Mouse (Mus musculus) thymus, postnatal 14 days (tissue): ENCODE results near the gene Peli1.

Experiments used
- DNase-seq: peaks from one replicate; pipeline ENCODE4 v3.0.0; 2021

Gene Peli1

DNA sequence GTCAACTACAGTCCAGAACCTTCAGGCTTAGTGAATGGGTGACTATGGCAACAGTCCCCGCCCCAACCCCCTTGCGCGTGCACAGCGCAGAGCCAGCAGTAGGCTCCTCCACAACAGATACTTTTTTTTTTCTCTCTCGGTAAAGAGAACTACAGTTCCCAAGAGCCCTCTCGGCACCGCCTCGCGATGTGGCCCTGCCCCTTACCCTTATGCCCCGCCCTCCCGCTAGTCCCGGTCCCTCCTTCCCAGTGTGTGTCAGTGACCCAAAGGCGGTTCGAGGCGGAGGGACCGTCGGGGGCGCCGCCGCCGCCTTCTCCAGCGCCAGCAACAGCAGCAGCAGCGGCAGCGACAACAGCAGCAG, at the start of gene Peli1:
TSS of gene Peli1 (plus strand) at position 225 of the 361 bp plus-strand sequence.
- DNase-seq: peak; percentile 97

DNA sequence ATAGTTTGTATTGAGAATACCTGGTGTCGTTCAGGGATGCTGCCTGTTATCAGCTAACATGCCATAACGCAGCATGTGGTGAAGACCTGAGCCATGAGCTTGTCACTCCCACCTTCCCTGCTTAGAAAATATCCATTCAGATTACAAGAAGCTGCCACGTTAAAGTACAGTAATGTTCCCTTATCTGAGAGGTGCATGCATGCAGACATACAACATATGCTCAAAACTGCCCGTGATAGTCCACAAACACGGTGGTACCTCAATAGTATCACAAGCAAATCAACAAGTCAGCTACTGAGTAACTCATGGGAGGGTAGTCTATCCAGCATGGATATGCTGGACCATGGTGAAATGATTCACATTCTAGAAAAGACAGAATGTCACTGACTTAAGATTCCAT, 48.5 kb upstream of the Peli1 start:
- no peak for DNase-seq

DNA sequence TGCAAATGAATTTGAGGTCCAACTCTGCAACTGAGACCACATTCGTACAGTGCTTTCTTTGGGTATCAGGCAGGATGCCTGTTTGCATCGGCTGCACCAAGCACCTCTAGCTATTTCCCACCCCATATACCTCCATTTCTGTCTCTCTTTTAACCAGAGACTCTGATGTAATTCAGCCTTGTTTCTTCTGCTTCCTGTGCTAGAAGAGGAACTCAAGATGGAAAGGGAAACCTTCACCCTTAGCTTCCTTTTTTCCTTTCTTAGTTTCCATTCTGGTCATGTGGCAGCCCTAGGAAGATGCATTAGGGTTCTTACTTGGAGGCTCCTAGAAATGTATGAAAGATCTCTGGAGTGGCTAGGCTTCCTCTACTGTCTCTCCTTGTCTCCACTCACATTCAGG, 44.9 kb upstream of the Peli1 start:
- no peak for DNase-seq

DNA sequence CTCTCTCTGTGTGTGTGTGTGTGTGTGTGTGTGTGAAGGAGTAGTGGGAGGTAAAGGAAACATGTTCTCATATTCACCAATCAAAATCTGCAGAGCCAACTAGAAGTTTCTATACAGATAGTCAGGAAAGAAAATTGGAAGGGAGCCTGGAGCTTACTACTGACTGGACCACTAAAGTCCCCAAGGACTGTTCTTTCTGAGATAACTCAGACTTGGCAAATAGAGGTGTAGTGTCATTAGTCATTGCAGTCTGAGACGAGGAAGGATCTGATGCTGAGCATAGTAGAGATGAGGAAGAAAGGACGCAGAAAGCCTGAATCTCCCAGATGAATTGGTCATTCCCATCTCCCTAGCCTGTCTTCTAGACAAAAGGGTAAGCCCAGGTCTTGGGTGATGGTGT, 43.2 kb upstream of the Peli1 start:
- no peak for DNase-seq

DNA sequence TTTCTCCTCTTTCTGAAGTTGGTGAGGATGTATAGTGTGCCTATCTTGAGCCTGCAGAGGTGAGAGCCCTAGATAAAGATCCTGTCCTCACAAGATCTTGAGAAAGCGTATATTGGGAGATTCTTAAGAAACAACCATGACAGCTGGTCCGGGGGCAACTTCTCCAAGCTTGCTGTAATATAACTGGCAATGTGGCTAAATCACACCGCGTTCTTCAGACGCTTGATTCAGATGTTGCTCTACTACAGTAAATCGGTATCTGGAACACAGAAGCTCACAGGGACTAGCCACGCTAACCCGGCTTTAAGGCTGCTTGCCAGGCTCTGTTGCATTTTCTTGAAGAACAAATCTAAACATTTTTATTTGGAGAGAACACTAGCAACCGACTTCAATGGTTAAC, 39.4 kb upstream of the Peli1 start:
- no peak for DNase-seq

DNA sequence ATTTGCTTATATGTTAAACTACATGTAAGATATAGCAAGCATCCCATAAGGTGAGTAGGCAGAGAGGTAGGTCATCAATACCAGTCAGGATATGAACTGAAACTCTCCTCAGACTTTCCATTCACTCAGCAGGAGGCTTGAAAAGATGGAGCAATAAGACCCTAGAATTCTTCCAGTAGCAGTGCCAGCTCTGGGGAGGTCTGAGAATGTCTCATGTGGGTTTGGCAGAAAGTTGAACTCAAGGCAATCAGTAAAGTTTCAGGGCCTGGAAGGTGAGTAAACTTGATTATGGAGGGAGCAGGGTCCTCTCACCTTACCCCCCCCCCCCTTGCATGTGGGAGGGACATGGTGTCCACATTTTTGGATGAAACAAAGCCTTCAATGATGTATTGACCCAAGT, 36.5 kb upstream of the Peli1 start:
- DNase-seq: no peak

DNA sequence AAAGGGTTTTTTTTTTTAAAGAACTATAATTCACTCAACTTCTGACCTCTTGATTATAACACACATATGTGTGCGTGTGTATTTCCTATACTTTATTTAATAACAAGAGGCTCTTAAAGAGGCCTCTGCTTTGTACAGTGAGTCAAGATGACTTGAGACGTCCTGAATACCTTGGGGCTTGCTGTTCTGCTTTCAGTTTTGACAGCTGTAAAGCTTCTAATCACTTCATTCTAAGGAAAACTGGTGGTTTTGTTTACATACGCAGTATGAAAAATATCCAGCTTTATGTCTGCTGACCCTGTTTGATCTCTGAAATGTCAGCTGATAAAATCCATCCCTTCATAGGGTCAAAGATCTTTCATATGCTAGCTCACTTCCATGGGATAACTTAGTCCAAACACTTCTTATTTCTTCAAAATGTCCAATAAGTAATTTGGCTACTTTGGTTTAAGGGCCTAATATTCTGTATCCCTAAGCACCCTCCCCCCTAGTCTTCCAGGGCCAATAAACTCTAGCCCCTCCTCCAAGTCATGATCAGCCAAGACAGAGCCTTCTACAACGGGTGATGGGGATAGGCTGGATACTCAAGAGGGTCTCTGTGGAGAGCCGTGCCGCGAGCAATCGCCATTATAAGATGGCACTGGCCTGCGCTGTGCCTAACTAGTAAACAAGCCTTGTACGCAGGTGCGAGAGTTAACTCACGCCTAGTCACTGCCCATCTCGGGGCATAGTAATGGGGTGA, 34.8 kb upstream of the Peli1 start:
- DNase-seq: no peak

DNA sequence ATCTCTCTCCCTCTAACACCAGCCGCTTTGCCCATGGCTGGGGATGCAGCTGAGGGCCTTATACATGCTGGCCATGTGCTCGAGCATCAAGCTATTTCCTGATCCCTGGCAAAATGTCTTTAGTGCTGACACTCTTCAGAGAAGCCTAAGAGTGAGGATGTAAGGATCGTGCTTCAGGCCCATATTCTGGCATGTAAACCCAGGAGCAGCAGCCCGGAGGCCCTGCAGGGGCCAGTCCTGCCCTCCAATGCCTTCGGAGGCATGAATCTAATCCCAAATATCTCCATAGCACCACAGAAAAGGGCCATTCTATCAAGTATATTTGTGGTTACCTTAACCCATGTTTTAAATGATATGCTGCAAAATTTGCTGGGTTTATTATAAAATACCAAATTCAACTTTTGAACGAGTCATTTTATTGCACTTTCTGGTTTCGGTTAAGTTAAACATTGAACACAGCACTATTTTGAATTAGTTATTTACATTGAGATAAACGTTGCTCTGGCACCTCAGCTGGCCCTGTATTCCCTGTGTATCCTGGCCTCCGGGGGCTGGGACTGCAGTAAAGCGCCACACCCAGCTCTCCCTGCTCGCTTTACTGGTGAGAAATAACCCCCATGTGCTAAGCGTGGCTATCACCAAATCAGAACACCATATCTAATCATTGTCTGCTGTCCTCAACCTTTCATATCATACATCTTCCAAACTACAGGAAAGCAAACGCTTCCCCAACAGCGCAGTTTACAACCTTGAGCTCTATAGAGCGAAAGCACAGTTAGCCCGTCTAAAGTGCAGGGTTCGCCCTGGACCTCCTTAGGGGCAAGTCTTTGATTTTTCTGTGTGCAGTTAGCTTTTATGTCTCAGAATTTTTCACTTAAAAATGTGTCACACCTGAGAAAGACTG, 33.3 kb upstream of the Peli1 start:
- DNase-seq: no peak

DNA sequence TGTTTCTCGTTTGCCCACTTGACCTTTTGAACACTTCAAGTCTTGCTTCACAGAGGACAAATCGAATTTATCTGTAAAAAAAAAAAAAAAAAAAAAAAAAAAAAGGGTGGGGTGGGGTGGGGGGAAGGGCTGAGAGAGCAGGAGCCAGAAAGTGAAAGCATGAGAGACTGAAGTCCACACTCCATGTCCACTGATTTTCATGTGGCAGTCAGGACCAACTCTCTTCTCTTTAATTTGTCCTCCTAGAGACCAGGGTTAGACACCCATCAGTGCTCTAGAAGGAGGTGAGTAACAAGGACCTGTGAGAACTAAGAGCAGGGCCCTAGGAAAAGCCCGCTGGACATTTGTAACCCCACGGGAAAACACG, 32.7 kb upstream of the Peli1 start:
- no peak for DNase-seq

DNA sequence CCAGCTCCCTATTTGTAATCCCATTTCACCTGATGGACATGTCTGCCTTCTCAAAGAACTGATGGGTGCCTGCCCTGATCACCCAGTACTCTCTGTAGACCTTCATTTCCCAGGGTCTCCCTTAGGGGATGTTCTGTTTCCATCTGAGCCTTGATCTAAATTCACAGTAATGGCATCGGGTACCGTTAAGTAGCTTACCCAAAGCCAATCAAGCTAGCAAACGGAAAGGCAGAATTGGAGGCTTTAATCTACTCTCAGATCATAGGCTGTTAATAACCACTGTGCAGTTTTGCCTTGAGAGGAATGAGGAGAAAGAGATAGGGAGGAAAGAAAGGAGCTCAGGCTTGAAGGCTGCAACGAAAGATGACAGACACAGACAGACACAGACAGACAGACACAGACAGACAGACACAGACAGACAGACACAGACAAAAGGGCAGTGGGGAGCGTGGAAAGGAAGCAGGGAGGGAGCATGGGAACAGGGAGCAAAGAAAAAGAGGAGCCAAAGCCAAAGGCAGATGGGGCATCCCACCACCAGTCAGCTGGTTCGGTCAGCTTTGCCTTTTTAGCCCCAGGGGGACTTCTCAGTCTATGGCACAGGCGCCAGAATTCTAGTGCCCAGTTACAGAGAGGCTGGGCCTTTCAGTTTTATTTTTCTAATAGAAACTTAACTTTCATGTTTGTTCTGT, 30.6 kb upstream of the Peli1 start:
- no peak for DNase-seq

DNA sequence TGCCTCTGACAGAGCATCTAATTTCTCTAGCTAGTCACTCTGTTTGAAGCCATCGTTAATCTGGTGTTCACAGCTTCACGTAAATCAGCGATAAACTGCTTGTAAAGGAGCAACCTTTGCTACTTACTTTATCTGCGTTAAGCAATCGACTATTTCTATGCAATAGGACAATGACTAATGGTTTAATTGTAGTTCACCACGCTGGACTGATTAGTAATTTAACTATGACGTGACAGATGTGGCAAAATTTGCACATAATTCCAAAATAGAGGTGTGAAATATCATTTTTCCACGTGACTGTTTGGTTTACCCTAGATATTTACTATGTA, 30.1 kb upstream of the Peli1 start:
- no peak for DNase-seq

DNA sequence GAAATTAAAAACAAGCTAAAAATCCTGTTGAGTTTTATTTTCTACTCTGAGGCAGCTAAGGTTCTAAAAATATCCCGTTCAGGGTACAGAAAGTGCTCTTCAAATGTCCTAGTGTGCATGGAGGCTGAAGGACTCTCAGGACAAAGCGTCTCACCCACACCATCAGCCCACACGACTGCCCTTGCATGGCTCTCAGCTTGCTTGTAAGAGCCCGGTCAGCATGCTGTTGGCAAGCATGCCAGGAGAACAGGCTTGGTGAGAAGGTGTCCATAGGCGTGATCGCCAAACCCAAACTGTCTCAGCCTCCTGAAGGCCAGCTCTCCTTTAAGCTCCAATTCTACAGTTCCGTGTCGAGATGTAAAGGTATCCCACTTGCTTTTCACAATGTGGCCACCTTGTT, 29.7 kb upstream of the Peli1 start:
- DNase-seq: no peak

DNA sequence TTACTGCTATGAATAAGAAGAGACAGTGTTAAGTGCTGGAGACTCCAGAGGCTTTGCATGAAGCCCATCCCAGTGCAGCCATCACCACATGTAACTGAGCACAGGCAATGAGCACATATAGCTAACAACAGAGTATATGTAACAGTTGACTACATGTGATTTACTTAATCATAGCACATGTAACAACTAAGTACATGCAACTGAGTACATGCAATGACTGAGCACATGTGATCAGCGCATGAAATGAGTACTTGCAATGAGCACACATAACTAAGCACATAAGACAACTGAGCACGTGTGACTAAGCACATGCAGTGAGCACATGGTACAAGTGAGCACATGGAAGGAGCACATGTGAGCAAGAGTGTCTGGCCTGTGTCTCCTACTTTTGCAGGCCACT, 29.0 kb upstream of the Peli1 start:
- DNase-seq: no peak

DNA sequence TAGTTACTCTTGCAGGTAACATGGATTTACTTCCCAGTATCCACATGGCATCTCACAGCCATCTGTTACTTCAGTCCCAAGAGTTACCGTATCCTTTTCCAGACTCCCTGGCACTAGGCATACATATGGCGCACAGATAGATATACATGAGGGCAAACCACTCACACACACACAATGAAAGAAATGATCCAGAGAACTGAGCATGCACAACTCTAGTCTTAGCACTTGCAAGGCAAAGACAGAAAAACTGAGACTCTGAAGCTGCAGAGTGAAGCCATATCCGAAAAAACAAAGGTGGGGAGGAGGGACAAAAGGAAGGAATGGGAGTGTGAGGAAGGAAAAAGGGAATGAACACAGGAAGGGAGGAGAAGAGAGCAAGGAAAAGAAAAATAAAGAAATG, 27.8 kb upstream of the Peli1 start:
- DNase-seq: no peak

DNA sequence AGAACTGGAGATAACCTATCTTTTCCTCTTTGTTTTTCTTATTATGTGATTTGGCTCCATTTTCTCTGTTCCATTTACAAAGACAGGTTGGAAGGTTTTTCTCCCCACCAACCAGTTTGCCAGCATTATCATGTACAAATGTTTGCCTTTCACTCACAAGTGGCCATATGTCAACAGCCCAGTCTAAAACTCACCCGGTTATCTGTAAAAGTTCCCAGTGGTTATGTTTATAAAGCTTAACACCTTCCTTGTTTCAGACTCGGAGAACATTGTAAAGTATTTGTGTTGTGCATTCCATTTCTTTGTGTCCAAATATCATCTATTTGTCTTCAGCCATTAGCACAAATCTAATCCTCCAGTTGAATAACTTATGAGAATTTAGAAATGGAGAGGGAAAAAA, 11.7 kb upstream of the Peli1 start:
- DNase-seq: no peak

DNA sequence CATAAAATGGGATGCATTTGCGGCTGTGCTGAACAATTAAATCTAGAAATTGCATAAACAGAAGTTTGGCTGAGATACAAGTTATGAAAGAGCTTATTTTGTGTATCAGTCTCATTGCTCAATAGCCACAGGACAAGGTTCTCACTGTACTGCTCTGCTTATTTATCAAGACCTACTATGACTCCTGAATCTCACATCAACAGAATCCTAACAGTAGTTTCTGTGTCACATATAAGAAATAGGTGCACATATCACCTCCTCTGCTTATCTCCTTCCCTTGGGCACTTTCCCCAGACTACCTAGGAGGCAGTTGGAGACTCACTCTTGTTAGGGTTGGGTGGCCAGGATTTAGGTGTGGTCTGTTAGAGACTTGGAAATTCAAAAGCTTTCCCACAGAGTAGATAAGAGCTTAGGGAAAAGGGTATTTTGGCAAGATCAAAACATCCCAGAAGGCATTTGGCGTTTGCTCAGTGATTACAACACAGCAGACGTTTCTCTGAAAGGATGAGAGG, 11.2 kb upstream of the Peli1 start:
- no peak for DNase-seq

DNA sequence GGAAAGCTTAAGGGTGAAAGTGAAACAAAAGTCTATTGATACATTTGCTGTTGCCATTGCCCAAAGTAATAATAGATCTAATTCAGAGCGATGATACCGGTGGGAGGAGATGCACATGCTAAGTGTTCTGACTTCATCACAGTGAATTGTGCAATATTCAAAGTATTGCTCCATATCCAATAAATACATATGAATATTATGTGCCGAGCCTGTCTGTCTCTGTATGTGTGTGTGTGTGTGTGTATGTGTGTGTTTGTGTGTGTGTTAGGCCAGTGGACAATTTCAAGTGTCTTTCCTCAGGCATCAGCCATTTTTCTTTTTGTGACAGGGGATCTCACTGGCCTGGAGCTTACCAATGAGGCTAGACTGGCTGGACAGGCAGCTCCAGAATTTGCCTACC, 9.9 kb upstream of the Peli1 start:
- DNase-seq: no peak

DNA sequence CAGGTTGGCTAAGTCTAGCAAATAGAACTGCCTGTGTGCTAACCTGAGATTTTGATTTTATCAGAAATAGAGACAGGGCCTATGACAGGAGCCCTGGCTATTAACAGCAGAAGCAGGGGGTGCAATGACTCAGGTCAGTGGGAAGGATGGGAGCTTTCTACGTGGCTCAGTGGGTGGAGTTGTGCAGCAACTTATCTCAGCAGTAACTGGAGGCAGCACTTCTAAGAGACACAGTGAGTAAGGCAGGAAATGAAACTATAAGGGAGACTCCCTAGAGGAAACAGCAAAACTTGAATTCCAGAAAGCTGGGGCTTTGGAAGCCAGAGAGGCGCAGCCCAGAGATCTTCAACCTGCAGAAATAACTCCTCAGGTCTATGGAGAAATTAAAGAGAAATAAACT, 8.4 kb upstream of the Peli1 start:
- no peak for DNase-seq

DNA sequence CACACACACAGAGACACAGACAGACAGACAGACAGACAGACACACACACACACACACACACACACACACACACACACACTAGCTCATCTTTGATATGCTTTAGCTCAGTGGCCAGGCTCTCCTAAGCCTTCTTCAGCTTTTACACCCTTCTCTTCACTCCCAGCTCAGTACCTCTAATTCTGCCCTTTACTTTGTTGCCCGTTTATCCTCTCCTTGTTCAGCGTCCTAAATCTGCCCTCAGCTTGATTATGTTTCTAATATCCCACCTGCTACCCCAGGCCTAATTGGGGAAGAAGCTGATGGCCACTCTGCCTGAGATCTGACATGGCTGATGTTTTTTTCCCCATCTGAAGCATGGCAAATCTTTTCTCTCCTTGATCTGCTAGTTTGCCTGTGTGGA, 2.7 kb upstream of the Peli1 start:
- no peak for DNase-seq

DNA sequence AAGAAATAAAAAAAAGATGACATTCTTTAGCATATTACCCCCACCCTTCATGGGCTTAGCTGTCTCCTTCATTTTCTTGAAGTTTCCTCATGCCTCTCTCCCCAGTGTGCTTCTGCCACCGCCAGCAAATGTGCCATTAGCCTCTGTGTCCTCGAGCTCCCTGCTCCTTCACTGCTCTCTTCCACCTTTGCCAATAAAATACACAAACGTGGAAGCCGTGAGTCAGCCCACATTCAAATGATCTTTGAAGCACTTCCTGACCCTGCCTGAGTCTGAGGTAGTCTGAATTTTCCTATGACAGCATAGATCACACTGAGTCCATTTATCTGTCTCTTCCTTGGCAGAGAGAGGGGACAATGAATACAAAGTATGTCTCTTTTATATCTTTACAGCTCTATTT, 1.5 kb upstream of the Peli1 start:
- DNase-seq: no peak

DNA sequence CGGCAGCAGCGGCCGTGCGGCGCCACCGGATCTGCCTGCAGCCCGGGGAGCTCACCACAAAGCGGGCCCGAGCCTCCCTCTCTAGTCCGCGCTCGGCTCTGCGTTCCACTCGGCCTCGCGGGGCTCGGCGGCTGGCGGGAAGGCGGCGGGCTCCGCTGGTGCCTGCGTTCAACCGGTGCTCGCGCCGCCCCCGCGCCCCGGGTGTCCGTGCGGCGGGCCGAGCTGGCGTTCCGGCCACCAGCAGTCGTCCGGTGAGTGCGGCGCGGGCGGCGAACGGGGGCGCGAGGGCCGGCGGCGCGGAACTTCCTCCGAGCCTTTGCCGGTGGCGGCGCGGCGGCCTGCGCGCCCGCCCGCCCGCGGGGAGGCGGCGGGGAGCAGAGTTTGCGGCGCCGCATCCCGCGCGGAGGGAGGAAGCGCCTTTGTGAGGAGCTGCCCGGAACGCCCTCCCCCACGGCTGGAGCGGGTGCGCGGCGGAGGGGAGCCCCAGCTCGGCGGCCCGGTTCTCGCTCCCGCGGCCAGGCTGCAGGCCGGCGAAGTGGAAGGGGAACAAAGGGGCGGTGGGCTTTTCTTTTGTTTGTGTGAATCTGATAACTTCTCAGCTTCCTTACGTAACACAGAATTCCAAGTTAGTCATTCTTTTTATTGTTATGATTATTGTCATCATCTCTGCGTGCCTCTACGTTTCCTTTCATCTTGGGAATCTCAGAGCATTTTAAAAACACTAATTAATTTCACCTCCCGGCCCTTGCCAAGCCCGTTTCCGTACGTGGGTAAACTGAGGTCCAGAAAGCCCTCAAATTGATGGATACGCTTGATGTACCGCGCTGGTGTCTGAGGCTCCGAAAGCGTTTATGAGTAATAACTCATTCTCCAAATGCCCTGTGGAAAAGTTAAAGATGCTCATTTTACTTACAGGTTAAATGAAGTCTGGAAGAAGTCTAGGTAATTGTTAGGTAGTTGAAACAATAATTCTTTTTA, 626 bp downstream of the Peli1 start:
- DNase-seq: peak; percentile 86

DNA sequence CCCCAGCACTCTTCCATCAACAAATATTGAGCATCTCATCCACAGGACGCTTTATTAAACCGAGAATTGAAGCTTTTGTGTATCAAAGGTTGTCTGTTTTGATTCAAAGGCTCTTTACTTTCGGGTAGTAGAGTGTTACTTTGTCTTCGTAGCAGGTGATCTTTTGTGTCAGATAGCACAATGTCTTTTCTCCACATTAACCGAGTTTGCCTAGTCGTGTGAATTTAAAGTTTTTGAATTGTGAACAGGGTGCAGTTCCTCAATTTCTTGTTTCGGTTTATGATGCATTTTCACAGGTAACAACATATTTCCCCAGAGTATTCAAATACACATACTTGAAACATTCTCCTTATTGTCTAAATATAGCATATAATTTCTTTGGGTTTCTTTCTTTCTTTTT, 1.5 kb downstream of the Peli1 start:
- DNase-seq: no peak
